Mouse (Mus musculus) C2C12 (cell line): ENCODE results near the gene Myh7b. TPM values are rescaled to one million over a fixed set of nuclear protein-coding genes. Genes with fewer than 3 reads are reported as not detected.

Source experiments
- H3K27me3 ChIP-seq: one replicate; pipeline ENCODE4 v1.6.1; 2011; ENCODE audit not compliant: control insufficient read depth, insufficient read depth, insufficient read length
- H3K36me3 ChIP-seq: one replicate; pipeline ENCODE4 v1.6.1; 2011; ENCODE audit not compliant: control insufficient read depth, insufficient read depth
- H3K4me3 ChIP-seq: one replicate; pipeline ENCODE4 v1.5.1; 2011; ENCODE audit warnings: mild to moderate bottlenecking, control low read depth; ENCODE audit not compliant: poor library complexity, insufficient read depth, severe bottlenecking
- H3K79me2 ChIP-seq: one replicate; pipeline ENCODE4 v1.6.1; 2011; ENCODE audit not compliant: control insufficient read depth, insufficient read depth
- H3K79me3 ChIP-seq: one replicate; pipeline ENCODE4 v1.6.1; 2011; ENCODE audit warnings: low read depth, control low read depth
- H3ac ChIP-seq: one replicate; pipeline ENCODE3; 2011; ENCODE audit warnings: low read depth; ENCODE audit not compliant: control insufficient read depth, insufficient read length
- CEBPB ChIP-seq: IDR thresholded peaks from one replicate; pipeline ENCODE4 v1.6.1; 2011; ENCODE audit warnings: low read depth, mild to moderate bottlenecking, control low read depth, moderate library complexity
- CTCF ChIP-seq: IDR thresholded peaks from one replicate; pipeline ENCODE4 v1.5.1; 2011; ENCODE audit not compliant: control insufficient read depth, insufficient read depth, insufficient read length
- FOSL1 ChIP-seq: IDR thresholded peaks from one replicate; pipeline ENCODE4 v1.8.0; 2011; ENCODE audit warnings: mild to moderate bottlenecking, low read length; ENCODE audit not compliant: poor library complexity, insufficient read depth, severe bottlenecking
- MAX ChIP-seq: IDR thresholded peaks from one replicate; pipeline ENCODE4 v1.6.1; 2011; ENCODE audit warnings: mild to moderate bottlenecking, control low read depth
- MYOD1 ChIP-seq: IDR thresholded peaks from one replicate; pipeline ENCODE4 v1.6.1; 2011; ENCODE audit warnings: low read depth; ENCODE audit not compliant: control insufficient read depth, insufficient read length
- MYOG ChIP-seq: IDR thresholded peaks from one replicate; pipeline ENCODE4 v1.6.1; 2011; ENCODE audit not compliant: control insufficient read depth, insufficient read length; ENCODE audit errors: extremely low read depth
- USF1 ChIP-seq: IDR thresholded peaks from one replicate; pipeline ENCODE4 v1.6.1; 2011; ENCODE audit warnings: low read depth, mild to moderate bottlenecking, control low read depth, moderate library complexity
- polyA plus RNA-seq: library from polyadenylated mRNA; unstranded; fragments of >200 nt; fragmentation: generic; extraction: Trizol; gene quantifications from one replicate; pipeline ENCODE4 v1.2.1, GENCODE M21; 2012; ENCODE audit warnings: missing spikeins

Gene Myh7b
- polyA plus RNA-seq, 1 experiment = 0.09 TPM

DNA sequence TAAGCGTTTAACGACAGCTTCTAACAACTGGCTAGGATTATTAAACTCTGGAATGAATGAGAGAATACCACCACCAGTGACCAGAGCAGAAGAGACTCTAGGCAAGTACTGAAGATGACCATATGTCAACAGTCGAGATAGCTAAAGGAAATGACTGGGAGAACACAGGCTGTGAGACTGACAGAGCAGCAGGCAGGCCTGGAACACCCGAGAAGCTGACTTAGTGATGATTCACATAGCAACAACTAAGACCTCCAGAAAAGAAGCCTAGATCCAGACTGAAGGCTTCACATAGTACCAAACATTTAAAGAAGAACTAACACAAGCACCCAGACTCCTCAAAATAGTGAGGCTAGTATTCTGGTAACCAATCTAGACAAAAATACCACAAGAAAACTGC, 64.1 kb downstream of the Myh7b start:
- Histone ChIP-seq H3K79me2 (peaks cover 77% of the 10 kb centered on the region), H3K27me3 (no peaks in the 10 kb centered on the region), H3K36me3 (peaks cover 22% of the 10 kb centered on the region), H3K79me3 (peaks cover 63% of the 10 kb centered on the region), H3K4me3 (no peak overlapping the region), H3ac (no peak overlapping the region)
- no peak for TF ChIP-seq USF1

GRCm38 (mm10) chr2:155679586-155680110, 68.6 kb downstream of the Myh7b start:
- Histone ChIP-seq H3K79me2 (peaks cover 100% of the 10 kb centered on the region), H3K79me3 (peaks cover 90% of the 10 kb centered on the region), H3K4me3 (no peak overlapping the region), H3K36me3 (peaks cover 7% of the 10 kb centered on the region), H3K27me3 (no peaks in the 10 kb centered on the region), H3ac (no peak overlapping the region)
- TF ChIP-seq CTCF (no peak), CEBPB (no peak), MYOD1 (no peak), USF1 (no peak), MYOG (no peak), MAX (no peak)

DNA sequence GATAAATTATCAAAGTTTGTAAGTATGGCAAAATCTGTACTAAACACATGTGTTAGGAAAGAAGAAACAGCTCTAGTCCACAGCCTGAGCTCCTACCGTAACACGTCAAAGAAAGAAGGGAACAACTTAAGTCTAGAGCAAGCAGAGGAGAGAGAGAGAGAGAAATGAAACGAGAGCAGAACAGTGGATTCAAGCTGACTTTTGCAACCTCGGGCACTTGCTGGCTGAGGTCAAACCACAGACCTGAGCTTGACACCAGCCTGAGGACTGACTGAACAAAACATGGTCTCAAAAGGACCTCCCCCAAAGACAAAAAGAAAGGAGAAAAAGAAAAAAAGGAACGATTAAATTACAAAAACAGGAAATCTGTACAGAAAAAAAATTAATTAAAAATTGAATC, 69.6 kb downstream of the Myh7b start:
- H3ac ChIP-seq = no peak overlapping the region
- no peaks in the 10 kb centered on the region for H3K27me3 ChIP-seq
- H3K79me3 ChIP-seq = peaks cover 90% of the 10 kb centered on the region
- no peak overlapping the region for H3K4me3 ChIP-seq
- TF ChIP-seq MAX (no peak), MYOD1 (no peak), FOSL1 (no peak), CEBPB (no peak), MYOG (no peak), CTCF (no peak), USF1 (no peak)
- H3K79me2 ChIP-seq = peaks cover 99% of the 10 kb centered on the region
- peaks cover 7% of the 10 kb centered on the region for H3K36me3 ChIP-seq

DNA sequence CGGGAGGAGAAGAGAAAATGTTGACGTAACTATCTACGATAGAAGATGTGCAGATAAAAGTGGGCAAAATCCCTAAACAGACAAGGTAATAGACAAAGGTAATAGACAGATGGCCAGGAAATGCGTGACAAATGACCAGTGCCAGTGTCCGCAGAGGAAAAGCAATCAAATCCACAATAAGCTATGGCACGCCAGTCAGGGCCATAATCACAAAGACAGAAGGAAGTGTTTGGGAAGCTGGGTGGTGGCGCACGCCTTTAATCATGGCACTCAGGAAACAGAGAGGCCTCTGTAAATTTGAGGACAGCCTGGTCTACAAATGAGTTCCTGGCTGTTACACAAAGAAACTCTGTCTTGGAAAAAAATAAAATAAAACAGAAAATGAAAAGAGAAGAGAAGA, 70.2 kb downstream of the Myh7b start:
- H3K79me3 ChIP-seq = peaks cover 90% of the 10 kb centered on the region

GRCm38 (mm10) chr2:155681874-155682273, 70.9 kb downstream of the Myh7b start:
- Histone ChIP-seq H3K4me3 (no peak overlapping the region), H3K79me3 (peaks cover 90% of the 10 kb centered on the region), H3K27me3 (no peaks in the 10 kb centered on the region), H3K79me2 (peaks cover 99% of the 10 kb centered on the region), H3K36me3 (peaks cover 15% of the 10 kb centered on the region), H3ac (no peak overlapping the region)
- TF ChIP-seq MAX (no peak), CTCF (no peak), FOSL1 (no peak), USF1 (no peak), CEBPB (no peak), MYOG (no peak), MYOD1 (no peak)

More for the DNA sequence above, 70.2 kb downstream of the Myh7b start:
- Histone ChIP-seq H3ac (no peak overlapping the region), H3K27me3 (no peaks in the 10 kb centered on the region), H3K4me3 (no peak overlapping the region), H3K36me3 (peaks cover 8% of the 10 kb centered on the region), H3K79me2 (peaks cover 99% of the 10 kb centered on the region)
- TF ChIP-seq MYOG = no peak

GRCm38 (mm10) chr2:155683137-155683536, 72.1 kb downstream of the Myh7b start:
- no peak for TF ChIP-seq MYOD1
- TF ChIP-seq CTCF = no peak
- no peak for TF ChIP-seq FOSL1
- TF ChIP-seq USF1 = no peak
- no peak for TF ChIP-seq MAX
- H3K79me2 ChIP-seq = peaks cover 99% of the 10 kb centered on the region
- peaks cover 87% of the 10 kb centered on the region for H3K79me3 ChIP-seq
- H3K36me3 ChIP-seq = peaks cover 21% of the 10 kb centered on the region
- no peak overlapping the region for H3K4me3 ChIP-seq
- H3ac ChIP-seq = no peak overlapping the region
- no peaks in the 10 kb centered on the region for H3K27me3 ChIP-seq
